Mouse (Mus musculus) myocyte (in vitro differentiated cells): ENCODE measurements around the gene Klhl36.
A peak's percentile ranks its signal among the peaks of the same experiment; 100 is the strongest.

Experiments
- POLR2A ChIP-seq: IDR thresholded peaks from one replicate; pipeline ENCODE4 v1.6.1; 2011; ENCODE audit warnings: low read depth, mild to moderate bottlenecking, control low read depth, moderate library complexity; ENCODE audit not compliant: insufficient read length
- REST ChIP-seq: IDR thresholded peaks from one replicate; pipeline ENCODE4 v1.6.1; 2011; ENCODE audit warnings: mild to moderate bottlenecking, control low read depth, moderate library complexity; ENCODE audit not compliant: insufficient read depth, insufficient read length
- USF1 ChIP-seq: IDR thresholded peaks from one replicate; pipeline ENCODE4 v1.6.1; 2011; ENCODE audit warnings: low read depth, mild to moderate bottlenecking, control low read depth, moderate library complexity

DNA sequence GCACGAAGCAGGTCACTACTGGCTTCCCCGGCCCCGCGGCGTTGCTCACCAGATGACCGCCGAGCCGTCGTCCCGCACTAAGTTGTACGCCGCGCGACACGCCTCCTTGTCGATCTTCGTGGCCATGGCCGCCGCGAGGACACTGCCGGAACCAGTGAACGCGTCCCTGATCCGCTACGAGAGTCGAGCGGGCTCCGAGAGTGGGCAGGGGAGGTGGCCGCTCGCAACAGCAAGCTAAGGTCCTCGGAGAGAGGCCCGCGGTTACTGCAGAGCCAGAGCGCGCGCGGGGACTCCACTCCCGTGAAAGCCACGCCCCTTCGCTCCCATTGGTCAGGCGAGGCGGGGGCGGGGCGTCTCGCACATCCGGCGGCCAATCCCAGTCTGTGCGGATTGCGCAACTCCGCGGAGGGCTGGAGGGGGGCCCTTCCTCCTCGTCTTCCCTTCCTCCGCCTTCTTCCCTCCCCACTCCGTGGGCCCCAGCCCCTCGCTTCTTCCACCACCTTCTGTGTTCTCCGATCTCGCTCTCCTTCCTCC is 21.7 kb upstream of the Klhl36 start, which contains the start of gene Cotl1:
- TF ChIP-seq POLR2A (peak; percentile 99), REST (peak; percentile 24), USF1 (no peak)
